Mouse (Mus musculus): ENCODE measurements around the gene Rab27a. TPM values are rescaled to one million over a fixed set of nuclear protein-coding genes. Genes with fewer than 3 reads are reported as not detected.

The Rab27a gene
- total and polyA plus RNA-seq, 3 experiments = 8.8 to 11.2 TPM; not detected in 1

- H3K27me3 ChIP-seq (ENCODE audit: control insufficient read depth in 1 of 2, insufficient read depth in 2 of 2, low read length in 2 of 2) = no peaks in the 10 kb centered on the region
- no peak for DNase-seq (ENCODE audit: low read depth, low spot score)
- no peak overlapping the region for H3K27ac ChIP-seq (ENCODE audit: control insufficient read depth, low read depth, low read length)
- no peaks in the 10 kb centered on the region for H3K4me1 ChIP-seq (ENCODE audit: control insufficient read depth in 1 of 2, insufficient read depth in 2 of 2, low read length in 2 of 2)
- no peaks in the 10 kb centered on the region for H3K36me3 ChIP-seq (ENCODE audit: control insufficient read depth in 1 of 2, insufficient read depth in 2 of 2, low read length in 2 of 2)
- H3K4me3 ChIP-seq (ENCODE audit: control insufficient read depth in 1 of 2, insufficient read depth in 1 of 2, low read depth in 2 of 2, low read length in 2 of 2) = no peak overlapping the region
- no peaks in the 10 kb centered on the region for H3K9me3 ChIP-seq (replicated peaks; ENCODE audit: insufficient read depth, low read length)
- no peak overlapping the region for H3K9ac ChIP-seq (ENCODE audit: control insufficient read depth, low read depth, low read length, poor library complexity, severe bottlenecking)
- no peaks in the 10 kb centered on the region for H3K79me2 ChIP-seq (ENCODE audit: control insufficient read depth, insufficient read depth, low read length, poor library complexity)
- TF ChIP-seq MEF2A (IDR thresholded peaks at IDR 0.05; ENCODE audit: extremely low read depth, insufficient replicate concordance, low read depth, low read length, poor library complexity, severe bottlenecking) = no peak
- TF ChIP-seq POLR2A (IDR thresholded peaks at IDR 0.05; ENCODE audit: control insufficient read depth in 1 of 2, insufficient read depth in 1 of 2, low read depth in 1 of 2, low read length in 2 of 2, poor library complexity in 1 of 2) = no peak
- TF ChIP-seq SMC3 (IDR thresholded peaks at IDR 0.05; ENCODE audit: low read depth, low read length) = no peak
- TF ChIP-seq UBTF (IDR thresholded peaks at IDR 0.05; ENCODE audit: borderline replicate concordance, insufficient read depth, low read depth, low read length) = no peak
- TF ChIP-seq EP300 (IDR thresholded peaks at IDR 0.05; ENCODE audit: low read depth in 1 of 2, low read length in 2 of 2) = no peak
- no peak for TF ChIP-seq CTCF (IDR thresholded peaks at IDR 0.05 in 2 of 3, conservative IDR thresholded peaks at IDR 0.05 in 1 of 3; ENCODE audit: control insufficient read depth in 1 of 3, insufficient read depth in 1 of 3, low read depth in 2 of 3, low read length in 3 of 3, poor library complexity in 1 of 3, severe bottlenecking in 1 of 3)
- no peak for TF ChIP-seq MAFK (IDR thresholded peaks at IDR 0.05; ENCODE audit: borderline replicate concordance, low read depth, low read length)
- no peak for TF ChIP-seq E2F4 (IDR thresholded peaks at IDR 0.05; ENCODE audit: borderline replicate concordance, low read depth, low read length)
- no peak for TF ChIP-seq TAL1 (IDR thresholded peaks at IDR 0.05; ENCODE audit: low read length)
- TF ChIP-seq ETS1 (IDR thresholded peaks at IDR 0.05; ENCODE audit: low read depth, low read length) = no peak
- no peak for TF ChIP-seq RCOR1 (IDR thresholded peaks at IDR 0.05; ENCODE audit: low read depth, low read length)
- no peak for TF ChIP-seq NRF1 (IDR thresholded peaks at IDR 0.05; ENCODE audit: insufficient read depth, low read depth, low read length, poor library complexity, severe bottlenecking)
Measured at GRCm38 (mm10) chr9:73094580-73094979, 49.9 kb downstream of the Rab27a start.

GRCm38 (mm10) chr9:73097898-73098297 is 53.2 kb downstream of the Rab27a start:
- H3K36me3 ChIP-seq (ENCODE audit: control insufficient read depth in 1 of 2, insufficient read depth in 2 of 2, low read length in 2 of 2) = no peaks in the 10 kb centered on the region

More at GRCm38 (mm10) chr9:73097898-73098297, 53.2 kb downstream of the Rab27a start:
- no peaks in the 10 kb centered on the region for H3K9me3 ChIP-seq (replicated peaks; ENCODE audit: insufficient read depth, low read length)
- TF ChIP-seq POLR2A (IDR thresholded peaks at IDR 0.05; ENCODE audit: control insufficient read depth in 1 of 2, insufficient read depth in 1 of 2, low read depth in 1 of 2, low read length in 2 of 2, poor library complexity in 1 of 2) (no peak), HCFC1 (IDR thresholded peaks at IDR 0.05; ENCODE audit: low read depth, low read length) (no peak), MYB (IDR thresholded peaks at IDR 0.05; ENCODE audit: low read depth, low read length) (no peak), SMC3 (IDR thresholded peaks at IDR 0.05; ENCODE audit: low read depth, low read length) (no peak), ZNF384 (IDR thresholded peaks at IDR 0.05; ENCODE audit: low read depth, low read length) (no peak), ELF1 (IDR thresholded peaks at IDR 0.05; ENCODE audit: low read depth, low read length) (no peak), TBP (IDR thresholded peaks at IDR 0.05; ENCODE audit: low read depth, low read length) (no peak), TCF12 (IDR thresholded peaks at IDR 0.05; ENCODE audit: low read depth, low read length) (no peak), EP300 (IDR thresholded peaks at IDR 0.05; ENCODE audit: low read depth in 1 of 2, low read length in 2 of 2) (no peak), ZMIZ1 (IDR thresholded peaks at IDR 0.05; ENCODE audit: low read depth, low read length) (no peak), KAT2A (conservative IDR thresholded peaks at IDR 0.05; ENCODE audit: low read depth, low read length) (no peak), MXI1 (IDR thresholded peaks at IDR 0.05; ENCODE audit: low read depth, low read length) (no peak), GATA1 (IDR thresholded peaks at IDR 0.05; ENCODE audit: low read depth, low read length) (no peak), MAFK (IDR thresholded peaks at IDR 0.05; ENCODE audit: borderline replicate concordance, low read depth, low read length) (no peak), POLR2AphosphoS5 (IDR thresholded peaks at IDR 0.05; ENCODE audit: borderline replicate concordance, low read depth, low read length) (no peak)
- no peaks in the 10 kb centered on the region for H3K27me3 ChIP-seq (ENCODE audit: control insufficient read depth in 1 of 2, insufficient read depth in 2 of 2, low read length in 2 of 2)
- no peaks in the 10 kb centered on the region for H3K79me2 ChIP-seq (ENCODE audit: control insufficient read depth, insufficient read depth, low read length, poor library complexity)
- H3K4me1 ChIP-seq (ENCODE audit: control insufficient read depth in 1 of 2, insufficient read depth in 2 of 2, low read length in 2 of 2) = no peaks in the 10 kb centered on the region
- H3K4me3 ChIP-seq (ENCODE audit: control insufficient read depth in 1 of 2, insufficient read depth in 1 of 2, low read depth in 2 of 2, low read length in 2 of 2) = no peak overlapping the region
- H3K27ac ChIP-seq (ENCODE audit: control insufficient read depth, low read depth, low read length) = no peak overlapping the region
- DNase-seq (ENCODE audit: low read depth, low spot score) = no peak
- no peak overlapping the region for H3K9ac ChIP-seq (ENCODE audit: control insufficient read depth, low read depth, low read length, poor library complexity, severe bottlenecking)
